Mouse (Mus musculus): ENCODE data around the gene Igsf9.

Gene Igsf9

GRCm38 (mm10) chr1:172540283-172540820, 58.8 kb downstream of the Igsf9 start:
- ATAC-seq (ENCODE audit: insufficient number of reproducible peaks, low FRiP score, low TSS enrichment), result no peak

- ATAC-seq (ENCODE audit: insufficient number of reproducible peaks, low FRiP score, low TSS enrichment), result no peak
Measured at GRCm38 (mm10) chr1:172546062-172546461, 64.5 kb downstream of the Igsf9 start.

All from cerebellum, adult (tissue).